In the genomic region with DNA sequence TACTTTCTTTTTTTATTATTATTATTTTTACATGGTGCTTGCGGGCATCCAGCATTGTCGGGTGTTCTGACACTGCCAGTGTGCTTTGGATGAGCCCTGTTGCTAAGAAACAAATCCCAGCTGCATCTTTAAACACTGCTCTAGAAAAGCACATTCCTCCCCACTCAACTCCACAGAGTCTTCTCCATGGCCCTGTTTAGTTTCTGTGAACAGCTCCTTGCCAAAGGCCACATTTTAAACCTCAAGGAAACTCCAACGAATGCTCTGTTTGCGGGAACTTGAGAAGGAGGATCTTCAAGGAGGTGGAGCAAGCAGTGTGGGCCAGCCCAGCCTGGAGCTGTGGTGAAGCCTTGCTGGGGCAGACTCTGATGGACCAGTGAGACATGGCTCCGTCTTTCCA, we compare ENCODE assay signal across 11 mouse cellular contexts. TPM values are rescaled to one million over a fixed set of nuclear protein-coding genes. Genes with fewer than 3 reads are reported as not detected.
A peak's percentile ranks its signal among the peaks of the same experiment; 100 is the strongest.
DNase-seq lines count a peak whose midpoint lies in the region; ATAC-seq and TF ChIP-seq lines count a peak whose summit lies in the region.
"Had no signal": no experiment of that assay in that cellular context is flagged by ENCODE, and none has a peak within 500 bp of the region (broad histone marks: within the 10 kb centered on the region; RNA-seq: fewer than 3 reads in every experiment).

No protein-coding gene starts in this region.

- no peaks in the 10 kb centered on the region for H3K9me3 ChIP-seq in kidney, postnatal 0 days (replicated peaks; ENCODE audit: low read length)
- no peaks in the 10 kb centered on the region for H3K9me3 ChIP-seq in midbrain, embryonic 10.5 days (replicated peaks)
- H3K9me3 ChIP-seq in midbrain, embryonic 11.5 days (ENCODE audit: control insufficient read depth, low read length): no peaks in the 10 kb centered on the region
- no peaks in the 10 kb centered on the region for H3K9me3 ChIP-seq in limb, embryonic 15.5 days
- H3K9me3 ChIP-seq: hindbrain, embryonic 15.5 days had no signal

- no peak overlapping the region for H3K27ac ChIP-seq in kidney, postnatal 0 days
- H3K27ac ChIP-seq in midbrain, embryonic 10.5 days (replicated peaks): peak overlapping the region; percentile 46; the same call in 1 of the 2 replicates
- no peak overlapping the region for H3K27ac ChIP-seq in midbrain, embryonic 11.5 days (ENCODE audit: low read depth, low read length)
- peak overlapping the region; percentile 9; the same call in 1 of the 2 replicates for H3K27ac ChIP-seq in limb, embryonic 15.5 days
- H3K27ac ChIP-seq: hindbrain, embryonic 15.5 days had no signal

- H3K9ac ChIP-seq in kidney, postnatal 0 days (ENCODE audit: low read depth, low read length): no peak overlapping the region
- H3K9ac ChIP-seq in midbrain, embryonic 11.5 days (ENCODE audit: low read length): no peak overlapping the region
- no peak overlapping the region for H3K9ac ChIP-seq in limb, embryonic 15.5 days
- H3K9ac ChIP-seq: hindbrain, embryonic 15.5 days; liver, postnatal 0 days had no signal

- no peaks in the 10 kb centered on the region for H3K4me1 ChIP-seq in kidney, postnatal 0 days (replicated peaks; ENCODE audit: insufficient read depth, low read length)
- peaks cover 48% of the 10 kb centered on the region for H3K4me1 ChIP-seq in midbrain, embryonic 10.5 days
- H3K4me1 ChIP-seq in midbrain, embryonic 11.5 days (ENCODE audit: control insufficient read depth, insufficient read depth, low read length): no peaks in the 10 kb centered on the region; the same call in 1 of the 2 replicates
- peaks cover 30% of the 10 kb centered on the region for H3K4me1 ChIP-seq in limb, embryonic 15.5 days

- peak; percentile 60 for DNase-seq in kidney, postnatal 0 days (ENCODE audit: low spot score)
- no peak for DNase-seq in kidney, adult 11 months
- no peak for DNase-seq in midbrain, embryonic 10.5 days (ENCODE audit: low spot score)
- DNase-seq in midbrain, embryonic 11.5 days (ENCODE audit: low spot score, missing footprints): no peak
- no peak for DNase-seq in left cerebral cortex, adult 8-10 months (ENCODE audit: low spot score in 2 of 2)
- no peak for DNase-seq in T-cell, adult 2 months (ENCODE audit: low spot score)
- DNase-seq: cerebellum, adult 9-11 months; liver, postnatal 0 days; right cerebral cortex, postnatal 14 days had no signal

- no peaks in the 10 kb centered on the region for H3K36me3 ChIP-seq in kidney, postnatal 0 days (ENCODE audit: insufficient read depth, low read length)
- H3K36me3 ChIP-seq in midbrain, embryonic 10.5 days: no peaks in the 10 kb centered on the region
- H3K36me3 ChIP-seq in midbrain, embryonic 11.5 days (ENCODE audit: control insufficient read depth, insufficient read depth, low read length): no peaks in the 10 kb centered on the region
- no peaks in the 10 kb centered on the region for H3K36me3 ChIP-seq in limb, embryonic 15.5 days
- H3K36me3 ChIP-seq: hindbrain, embryonic 15.5 days had no signal

- ATAC-seq in kidney, postnatal 0 days (replicated peaks; ENCODE audit: low FRiP score, low read depth): no peak
- no peak for ATAC-seq in midbrain, embryonic 11.5 days (ENCODE audit: low FRiP score)
- no peak for ATAC-seq in limb, embryonic 15.5 days (ENCODE audit: insufficient number of reproducible peaks, low FRiP score, low TSS enrichment, low read depth)
- ATAC-seq: liver, postnatal 0 days had no signal

- H3K27me3 ChIP-seq in kidney, postnatal 0 days (ENCODE audit: insufficient read depth, low read length): no peaks in the 10 kb centered on the region
- no peaks in the 10 kb centered on the region for H3K27me3 ChIP-seq in midbrain, embryonic 10.5 days (ENCODE audit: low read depth, poor library complexity, severe bottlenecking)
- no peaks in the 10 kb centered on the region for H3K27me3 ChIP-seq in midbrain, embryonic 11.5 days (ENCODE audit: control insufficient read depth, insufficient read depth, low read length)
- no peaks in the 10 kb centered on the region for H3K27me3 ChIP-seq in limb, embryonic 15.5 days
- H3K27me3 ChIP-seq: hindbrain, embryonic 15.5 days had no signal

- H3K4me2 ChIP-seq in kidney, postnatal 0 days (ENCODE audit: low read length): no peak overlapping the region
- H3K4me2 ChIP-seq in midbrain, embryonic 11.5 days: no peak overlapping the region
- no peak overlapping the region for H3K4me2 ChIP-seq in limb, embryonic 15.5 days
- H3K4me2 ChIP-seq: hindbrain, embryonic 15.5 days had no signal

- H3K4me3 ChIP-seq in kidney, postnatal 0 days (replicated peaks; ENCODE audit: low read depth, low read length): no peak overlapping the region
- H3K4me3 ChIP-seq in midbrain, embryonic 10.5 days: no peak overlapping the region
- no peak overlapping the region for H3K4me3 ChIP-seq in midbrain, embryonic 11.5 days (ENCODE audit: low read depth, low read length)
- no peak overlapping the region for H3K4me3 ChIP-seq in limb, embryonic 15.5 days
- H3K4me3 ChIP-seq: hindbrain, embryonic 15.5 days had no signal

- no peak for TF ChIP-seq CTCF in kidney, postnatal 0 days (IDR thresholded peaks at IDR 0.05; ENCODE audit: low read depth)

- 41% methylated on average over 5 of the region's 5 CpGs for WGBS in kidney, postnatal 0 days
- 53% methylated on average over 5 of the region's 5 CpGs for WGBS in midbrain, embryonic 10.5 days
- 48% methylated on average over 5 of the region's 5 CpGs for WGBS in midbrain, embryonic 11.5 days
- 37% methylated on average over 5 of the region's 5 CpGs for WGBS in limb, embryonic 15.5 days

RNA-seq across cellular contexts. Expression of a gene that starts 22.6 kb away (rescaled TPM):
- 0.64 and 1.0 TPM in 2 replicates for polyA plus RNA-seq in kidney, postnatal 0 days (2015; fragmentation: Nextera tagmentation; extraction: Ambion mirVana)
- 2.8 and 6.6 TPM in 2 replicates for polyA plus RNA-seq in midbrain, embryonic 10.5 days (2016; fragmentation: Nextera tagmentation; extraction: Ambion mirVana)
- polyA plus RNA-seq in midbrain, embryonic 11.5 days (2014; fragmentation: Nextera tagmentation; extraction: Ambion mirVana): 1.0 TPM in 2 replicates
- polyA plus RNA-seq in limb, embryonic 15.5 days (2015; fragmentation: Nextera tagmentation; extraction: Ambion mirVana): 3.9 and 4.4 TPM in 2 replicates
- 100 to 1,000 TPM; 139 to 156 (median 147) TPM for total RNA-seq in left cerebral cortex, adult 8-10 months (2022)

Comparison
In these comparisons a context has a peak if more than half of its experiments do, and no peak if none do; other contexts are left out.
1. H3K27ac ChIP-seq: peak in midbrain, embryonic 10.5 days (single experiment) and limb, embryonic 15.5 days (single experiment); none in kidney, postnatal 0 days (single experiment) and midbrain, embryonic 11.5 days (single experiment).